Mouse (Mus musculus) E14TG2a.4 (cell line): ENCODE data around the gene Cdc40.

ENCODE experiments used
- H3K27me3 ChIP-seq: 2 replicates; pipeline ENCODE4 v1.6.1; 2014; ENCODE audit warnings: low read length, control low read depth; ENCODE audit not compliant: insufficient read depth
- H3K36me3 ChIP-seq: 2 replicates; pipeline ENCODE4 v1.6.1; 2014; ENCODE audit warnings: low read length, control low read depth; ENCODE audit not compliant: insufficient read depth
- H3K4me1 ChIP-seq: replicated peaks from 2 replicates; pipeline ENCODE4 v1.6.1; 2014; ENCODE audit warnings: low read depth, low read length, control low read depth
- H3K4me3 ChIP-seq: replicated peaks from 2 replicates; pipeline ENCODE4 v1.5.1; 2014; ENCODE audit warnings: mild to moderate bottlenecking, low read length
- H3K9me3 ChIP-seq: 2 replicates; pipeline ENCODE4 v1.6.1; 2014; ENCODE audit warnings: low read length, control low read depth
- CTCF ChIP-seq: conservative IDR thresholded peaks from 2 replicates; pipeline ENCODE4 v1.5.1; 2014; ENCODE audit warnings: low read length
- NANOG ChIP-seq: IDR thresholded peaks from 2 replicates; pipeline ENCODE4 v1.6.1; 2014; ENCODE audit warnings: borderline replicate concordance, low read length, mixed read lengths
- POU5F1 ChIP-seq: IDR thresholded peaks from 2 replicates; pipeline ENCODE4 v1.6.1; 2014; ENCODE audit warnings: low read length, borderline replicate concordance

Gene Cdc40

DNA sequence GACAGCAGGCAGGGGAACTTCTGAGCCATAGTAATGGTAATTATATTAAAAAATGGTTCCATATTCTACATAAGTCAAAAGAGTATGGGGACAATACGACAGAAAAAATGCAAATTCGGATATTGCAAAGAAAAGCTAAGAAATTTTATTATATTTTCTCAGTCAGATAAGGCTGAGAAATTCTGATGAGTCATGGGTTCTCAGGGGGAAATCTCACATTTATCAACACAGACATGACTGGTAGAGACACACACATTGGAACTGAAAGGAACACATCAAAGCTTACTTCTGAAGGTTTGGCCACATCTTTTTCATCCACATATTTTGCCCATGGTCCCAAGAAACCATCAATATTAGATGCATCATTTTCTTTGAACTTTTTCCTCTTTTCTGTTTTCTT, 32.5 kb downstream of the Cdc40 start:
- H3K9me3 ChIP-seq: peaks cover 20% of the 10 kb centered on the region
- H3K36me3 ChIP-seq: peaks cover 68% of the 10 kb centered on the region
- H3K4me3 ChIP-seq: no peak overlapping the region
- H3K27me3 ChIP-seq: no peaks in the 10 kb centered on the region
- no peaks in the 10 kb centered on the region; the same call in 1 of the 2 replicates for H3K4me1 ChIP-seq
- no peak for TF ChIP-seq CTCF
- TF ChIP-seq NANOG: no peak
- no peak for TF ChIP-seq POU5F1

DNA sequence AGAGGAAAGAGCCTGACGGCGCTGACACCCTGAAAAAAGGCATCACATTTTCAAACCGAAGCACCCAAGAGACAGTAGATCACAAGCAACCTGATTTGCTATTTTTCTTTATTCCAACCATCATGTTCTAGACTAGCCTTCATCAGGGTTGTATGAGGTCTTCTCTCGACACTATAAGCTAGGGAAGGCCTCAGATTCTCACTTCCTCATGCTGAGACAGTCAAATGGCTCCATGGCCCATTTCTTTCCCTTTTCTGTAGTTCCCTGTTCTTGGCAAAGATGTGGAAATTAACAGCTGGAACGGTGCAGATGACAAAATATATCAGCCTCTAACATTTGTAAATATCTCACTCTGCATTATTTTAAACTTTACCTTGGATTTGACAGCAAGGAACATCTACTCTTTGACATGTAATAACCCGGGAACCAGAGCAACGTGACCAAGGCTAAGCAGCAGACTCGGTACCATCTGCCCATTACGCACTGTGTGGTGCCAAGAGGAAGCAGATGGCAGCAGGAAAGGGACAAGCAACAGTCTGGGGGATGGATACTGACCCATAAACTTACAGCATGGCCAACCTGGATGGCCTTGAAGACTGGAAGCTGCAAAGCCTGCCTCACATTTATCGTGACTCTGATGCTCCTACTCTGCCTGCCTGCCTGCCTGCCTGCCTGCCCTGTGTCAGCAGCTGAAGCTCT, 35.8 kb downstream of the Cdc40 start:
- Histone ChIP-seq H3K9me3 (peaks cover 9% of the 10 kb centered on the region), H3K4me1 (peaks cover 13% of the 10 kb centered on the region), H3K36me3 (peaks cover 75% of the 10 kb centered on the region), H3K27me3 (no peaks in the 10 kb centered on the region), H3K4me3 (no peak overlapping the region)
- TF ChIP-seq CTCF: no peak
- TF ChIP-seq POU5F1: no peak
- TF ChIP-seq NANOG: no peak

DNA sequence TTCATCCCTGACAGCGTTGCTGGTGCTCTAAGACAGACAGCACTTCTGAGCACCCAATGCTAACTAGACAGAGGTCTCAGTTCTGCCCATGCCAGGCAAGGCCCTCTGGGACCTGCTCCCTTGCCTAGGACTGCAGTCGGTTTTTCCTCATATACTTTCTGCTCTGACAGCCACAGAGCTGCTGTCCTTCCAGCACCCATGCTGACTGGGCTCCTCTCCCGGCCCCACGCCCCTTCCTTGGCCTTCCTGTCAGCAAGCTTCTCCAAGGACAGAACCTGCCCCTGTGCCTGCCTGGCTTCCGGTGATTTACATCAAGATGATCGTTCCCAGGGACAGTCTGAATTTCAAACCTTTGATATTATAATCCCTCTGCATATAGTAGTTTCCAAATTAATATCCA, 37.5 kb downstream of the Cdc40 start:
- Histone ChIP-seq H3K36me3 (peaks cover 81% of the 10 kb centered on the region), H3K4me1 (peaks cover 19% of the 10 kb centered on the region), H3K9me3 (no peaks in the 10 kb centered on the region), H3K4me3 (no peak overlapping the region), H3K27me3 (no peaks in the 10 kb centered on the region)
- TF ChIP-seq POU5F1 (no peak), CTCF (no peak), NANOG (no peak)

DNA sequence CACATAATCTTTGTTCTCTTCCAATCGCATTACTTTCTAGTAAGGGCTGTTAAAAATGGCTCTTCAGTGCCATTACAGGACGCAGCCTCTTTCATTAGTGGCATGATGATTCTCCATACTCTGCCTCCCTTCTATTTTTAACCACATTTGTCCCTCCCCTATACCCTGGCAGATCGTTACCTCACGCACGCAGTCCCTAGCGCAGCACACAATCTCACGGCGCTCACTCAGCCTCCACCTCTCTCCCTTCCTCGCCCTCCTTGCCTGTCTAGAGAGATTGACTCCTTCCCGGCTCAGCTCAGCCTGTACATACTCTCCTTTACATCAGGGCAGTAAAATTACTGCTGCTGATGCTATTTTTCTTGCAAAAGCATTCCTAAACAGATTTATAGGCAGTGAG, 38.6 kb downstream of the Cdc40 start:
- Histone ChIP-seq H3K9me3 (no peaks in the 10 kb centered on the region), H3K4me1 (peaks cover 30% of the 10 kb centered on the region), H3K4me3 (no peak overlapping the region), H3K36me3 (peaks cover 75% of the 10 kb centered on the region), H3K27me3 (no peaks in the 10 kb centered on the region)
- TF ChIP-seq CTCF (no peak), NANOG (no peak), POU5F1 (no peak)

DNA sequence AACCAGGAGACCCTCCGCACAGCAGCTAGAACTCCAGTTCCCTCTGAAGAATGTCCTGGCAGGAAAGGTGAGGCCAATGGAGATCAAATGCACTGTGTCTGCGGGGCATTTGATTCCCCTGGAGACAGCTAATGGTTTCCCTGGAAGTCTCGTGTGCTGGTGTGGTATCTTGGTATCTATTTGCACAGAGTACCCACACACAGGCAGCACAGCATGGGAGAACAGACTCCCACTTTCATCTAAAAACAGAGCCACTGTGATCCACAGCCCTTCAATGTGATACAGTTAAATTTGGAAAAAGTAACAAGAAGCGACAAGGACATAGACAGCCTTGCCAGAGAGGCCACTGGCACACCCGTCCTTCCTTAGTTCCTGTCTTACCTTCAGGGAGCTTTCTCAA, 39.3 kb downstream of the Cdc40 start:
- no peaks in the 10 kb centered on the region for H3K9me3 ChIP-seq
- H3K27me3 ChIP-seq: no peaks in the 10 kb centered on the region
- no peak overlapping the region for H3K4me3 ChIP-seq
- no peak for TF ChIP-seq NANOG
- TF ChIP-seq CTCF: no peak
- no peak for TF ChIP-seq POU5F1
- H3K4me1 ChIP-seq: peaks cover 34% of the 10 kb centered on the region
- H3K36me3 ChIP-seq: peaks cover 68% of the 10 kb centered on the region

DNA sequence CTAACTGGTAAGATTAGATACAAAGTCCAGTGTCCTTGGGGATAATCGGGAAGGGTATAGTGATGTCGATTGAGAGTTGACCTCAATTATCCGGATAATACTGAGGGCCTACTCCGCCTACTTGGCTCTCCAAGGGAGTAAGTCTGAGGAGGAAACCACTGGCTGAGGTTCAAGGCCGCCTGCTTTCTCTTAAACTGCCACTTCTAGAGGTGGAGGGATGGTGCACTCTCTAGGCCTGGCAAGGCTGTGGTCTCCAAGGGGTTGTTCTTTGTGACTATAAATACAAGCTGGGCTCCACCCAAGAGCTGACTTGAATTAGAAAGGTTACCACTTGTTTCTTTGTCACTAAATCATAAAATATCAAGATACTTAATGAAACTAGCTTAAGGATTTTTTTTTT, 43.0 kb downstream of the Cdc40 start:
- Histone ChIP-seq H3K4me1 (peaks cover 42% of the 10 kb centered on the region), H3K27me3 (no peaks in the 10 kb centered on the region), H3K9me3 (no peaks in the 10 kb centered on the region), H3K4me3 (no peak overlapping the region), H3K36me3 (peaks cover 61% of the 10 kb centered on the region)
- no peak for TF ChIP-seq CTCF
- no peak for TF ChIP-seq NANOG
- no peak for TF ChIP-seq POU5F1

DNA sequence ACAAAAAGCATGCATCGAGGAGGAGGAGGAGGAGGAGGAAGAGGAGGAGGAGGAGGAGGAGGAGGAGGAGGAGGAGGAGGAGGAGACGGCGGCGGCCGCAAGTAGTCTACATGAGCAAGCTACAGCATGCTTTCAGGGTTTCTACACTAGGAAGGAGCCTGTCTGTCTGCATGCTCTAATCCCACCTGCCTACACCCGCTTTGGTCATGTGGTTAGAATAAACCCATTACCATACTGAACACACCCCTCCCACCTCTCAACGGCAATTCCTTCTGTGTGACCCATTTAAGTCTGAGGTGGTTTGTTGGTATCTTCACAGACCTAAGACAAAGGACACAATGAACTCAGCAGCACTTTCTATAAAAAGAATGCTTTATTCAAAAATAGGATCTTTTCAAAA, 51.8 kb downstream of the Cdc40 start:
- H3K4me3 ChIP-seq: no peak overlapping the region
- TF ChIP-seq POU5F1 (no peak), CTCF (no peak), NANOG (no peak)
- no peaks in the 10 kb centered on the region for H3K9me3 ChIP-seq
- no peaks in the 10 kb centered on the region for H3K27me3 ChIP-seq
- peaks cover 5% of the 10 kb centered on the region; the same call in 1 of the 2 replicates for H3K4me1 ChIP-seq
- peaks cover 47% of the 10 kb centered on the region for H3K36me3 ChIP-seq

DNA sequence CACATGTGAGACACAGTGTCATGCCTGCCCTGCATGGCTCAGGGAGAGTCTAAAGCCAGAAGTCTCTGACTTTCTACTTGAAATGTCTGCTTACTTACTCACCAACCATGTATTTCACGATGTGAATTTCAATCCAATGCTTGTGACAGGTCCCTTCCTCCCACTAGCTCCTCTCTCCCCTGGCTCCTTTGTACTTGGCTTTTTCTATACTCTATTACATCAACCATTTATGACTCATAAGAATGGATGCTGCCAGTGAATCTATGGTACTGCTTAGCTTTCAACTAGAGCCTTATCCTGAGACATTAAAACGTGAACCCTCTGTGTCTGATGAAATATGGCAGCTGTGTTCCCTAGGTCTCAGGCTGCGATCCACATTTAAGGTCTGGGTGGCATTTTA, 52.8 kb downstream of the Cdc40 start:
- no peak for TF ChIP-seq NANOG
- TF ChIP-seq POU5F1: no peak
- H3K27me3 ChIP-seq: no peaks in the 10 kb centered on the region
- H3K4me1 ChIP-seq: peaks cover 5% of the 10 kb centered on the region; the same call in 1 of the 2 replicates
- no peaks in the 10 kb centered on the region for H3K9me3 ChIP-seq
- H3K36me3 ChIP-seq: peaks cover 38% of the 10 kb centered on the region
- no peak overlapping the region for H3K4me3 ChIP-seq

DNA sequence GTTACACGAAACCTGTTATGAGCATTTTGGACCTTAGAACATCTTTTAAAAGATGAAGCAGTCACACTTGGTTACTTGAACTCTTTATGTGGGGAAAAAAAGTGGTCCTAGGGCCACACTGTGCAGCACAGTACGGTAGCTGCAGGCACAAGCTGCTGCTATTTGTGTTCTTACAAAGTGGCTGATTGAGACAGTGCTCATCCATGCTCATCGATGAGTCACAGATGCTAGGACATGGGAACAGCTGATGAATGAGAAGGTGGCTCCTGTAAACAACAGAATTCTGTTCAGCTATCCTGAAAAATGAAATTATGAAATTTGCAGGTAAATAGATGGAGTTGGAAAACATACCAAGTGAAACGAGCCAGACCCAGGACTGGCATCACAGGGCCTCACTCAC, 55.4 kb downstream of the Cdc40 start:
- H3K27me3 ChIP-seq: no peaks in the 10 kb centered on the region
- no peak overlapping the region for H3K4me3 ChIP-seq
- peaks cover 5% of the 10 kb centered on the region; the same call in 1 of the 2 replicates for H3K4me1 ChIP-seq
- peaks cover 12% of the 10 kb centered on the region; the same call in 1 of the 2 replicates for H3K36me3 ChIP-seq
- no peaks in the 10 kb centered on the region for H3K9me3 ChIP-seq
- TF ChIP-seq NANOG: no peak
- no peak for TF ChIP-seq POU5F1
- no peak for TF ChIP-seq CTCF
